Mouse (Mus musculus): ENCODE measurements around the gene Ropn1. TPM values are rescaled to one million over a fixed set of nuclear protein-coding genes. Genes with fewer than 3 reads are reported as not detected.
"Not testable (repeated sequence)": the region's sequence is repeated elsewhere in the genome, so short reads cannot be mapped to it uniquely, and the experiment has no call there.

The Ropn1 gene
- total RNA-seq (2021) = not detected
- long read RNA-seq, experiment 1 = 0 reads
- long read RNA-seq, experiment 2 = 0 reads

DNA sequence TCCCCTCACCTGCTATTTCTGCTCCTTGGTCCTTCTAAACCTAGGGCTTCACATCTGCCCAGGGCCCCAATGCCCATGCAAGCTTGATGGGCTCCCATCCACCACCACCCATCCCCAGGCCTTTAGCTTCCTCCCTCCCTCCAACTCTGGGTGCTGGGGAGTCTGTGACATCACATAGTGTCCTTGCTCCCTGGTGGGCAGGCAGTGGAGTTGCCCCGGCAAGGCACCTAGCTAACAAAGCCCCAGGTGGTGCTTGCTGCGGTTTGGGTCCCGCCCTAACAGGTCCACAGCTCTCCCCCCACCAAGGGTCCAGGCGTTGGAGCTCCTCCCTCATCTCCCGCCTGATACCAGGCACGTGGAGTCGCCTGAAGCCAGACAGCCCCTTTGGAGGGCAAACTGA, at the start of gene Ropn1:
Gene Ropn1, plus strand, starts transcription at position 301 of the 400 bp plus-strand sequence.
- DNase-seq = no peak

DNA sequence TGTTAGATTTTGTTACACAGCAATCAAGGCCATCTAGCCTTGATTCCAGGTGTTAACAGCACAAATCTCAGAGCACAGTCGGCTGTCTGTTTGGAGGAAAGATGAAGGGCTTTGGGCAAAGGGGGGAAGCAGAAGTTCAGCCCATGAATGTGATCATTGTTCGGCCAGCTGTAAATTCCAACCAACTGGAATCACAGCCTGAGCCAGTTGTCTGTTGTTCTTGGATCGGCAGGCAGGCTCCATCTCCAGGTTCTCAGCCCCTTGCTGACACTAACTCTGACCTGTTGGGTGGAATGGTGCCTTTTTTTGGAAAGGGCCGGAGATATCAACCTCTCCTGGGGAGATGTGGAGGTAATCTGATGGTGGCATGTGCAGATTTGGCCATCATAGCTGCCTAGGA, 47.8 kb upstream of the Ropn1 start:
- peak; percentile 9 to 13 for DNase-seq

DNA sequence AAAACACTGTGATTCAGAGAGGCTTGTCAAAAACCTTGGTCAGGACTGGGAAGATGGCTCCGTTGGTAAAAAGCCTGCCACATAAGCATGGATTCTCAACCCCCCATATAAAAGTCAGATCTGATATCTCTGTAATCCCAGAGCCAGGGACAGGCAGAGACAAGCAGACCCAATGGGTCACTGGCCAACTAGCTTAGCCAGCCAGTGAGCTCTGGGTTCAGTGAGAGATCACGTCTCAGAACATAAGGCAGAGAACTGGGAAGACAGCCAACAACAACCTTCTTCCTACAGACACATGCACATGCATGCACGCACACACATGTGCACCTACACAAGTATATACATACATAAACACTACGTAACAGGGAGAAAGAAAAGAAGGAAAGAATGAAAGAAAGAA, 46.6 kb upstream of the Ropn1 start:
- no peak for DNase-seq

DNA sequence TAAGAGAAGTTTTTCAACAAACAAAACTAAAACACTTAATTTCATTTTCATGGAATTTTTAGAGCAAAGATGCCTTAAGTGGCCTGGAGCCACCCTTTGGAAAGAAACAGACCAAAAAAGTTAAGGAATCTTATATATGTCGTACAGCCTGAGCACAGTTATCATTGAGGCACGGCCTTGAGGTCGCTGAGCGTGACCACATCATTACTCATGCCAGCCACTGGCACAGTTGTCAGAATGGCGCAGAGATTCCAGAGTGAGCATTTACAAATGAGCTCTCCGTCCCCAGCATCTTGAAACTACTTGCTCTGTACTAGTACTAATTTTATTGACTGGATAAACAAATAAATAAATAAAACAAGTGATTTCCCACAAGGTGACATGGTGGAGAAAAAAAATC, 45.9 kb upstream of the Ropn1 start:
- no peak for DNase-seq

DNA sequence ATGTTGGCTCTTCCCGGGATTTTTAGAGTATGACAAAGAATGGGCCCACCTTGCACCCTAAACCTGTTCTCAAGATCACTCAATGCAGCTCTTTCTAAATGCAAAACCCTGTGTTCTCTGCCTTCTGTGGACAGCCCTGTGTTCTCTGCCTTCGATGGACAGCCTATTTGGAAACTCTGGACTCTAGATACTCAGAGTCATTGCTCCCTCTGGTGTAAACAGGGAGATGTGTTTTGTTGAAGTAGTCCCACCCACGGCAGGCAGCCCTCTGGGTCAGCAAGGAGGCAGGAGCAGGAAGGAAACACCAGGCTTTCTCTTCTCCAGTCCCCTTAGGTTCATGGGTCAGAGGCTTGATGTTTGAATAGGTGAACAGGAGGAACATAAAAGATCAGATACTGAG, 44.0 kb upstream of the Ropn1 start:
- peak; percentile 51 to 54 for DNase-seq

DNA sequence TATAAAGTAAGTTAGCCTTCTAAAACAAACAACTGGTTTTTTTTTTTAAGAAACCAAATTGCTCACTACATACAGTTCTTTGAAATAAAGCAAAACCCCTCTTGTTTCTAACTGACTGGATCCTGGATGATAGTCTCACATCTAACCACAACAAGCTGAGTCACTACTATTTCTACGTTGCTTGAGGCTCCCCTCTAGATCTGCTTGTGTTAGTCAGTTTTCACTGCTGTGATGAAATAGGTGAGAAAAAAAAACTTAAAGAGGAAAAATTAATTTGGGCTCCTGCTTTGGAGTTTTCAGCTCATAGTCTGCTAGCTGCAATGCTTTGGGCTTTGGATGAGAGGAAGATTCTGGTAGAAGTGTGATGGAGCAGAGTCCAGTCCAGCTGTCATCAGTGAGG, 39.6 kb upstream of the Ropn1 start:
- DNase-seq = no peak

DNA sequence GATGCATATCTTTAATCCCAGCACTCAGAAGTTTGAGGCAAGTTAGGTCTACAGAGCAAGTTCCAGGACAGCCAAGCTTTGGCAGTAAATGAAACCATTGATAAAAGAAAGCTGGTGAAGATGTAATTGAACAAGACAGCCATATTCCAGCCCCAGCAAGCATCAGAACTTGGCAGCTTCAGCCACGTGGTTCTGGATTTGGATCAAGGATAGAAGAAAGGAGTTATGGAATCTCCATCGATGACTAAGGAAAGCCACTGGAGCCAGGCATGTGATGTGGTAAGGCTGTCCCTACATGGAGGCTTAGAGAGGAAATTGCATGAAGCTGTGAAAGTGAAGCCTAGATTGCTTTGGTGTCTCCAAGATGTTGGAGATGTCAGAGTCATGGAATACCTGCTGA, 35.7 kb upstream of the Ropn1 start:
- no peak for DNase-seq

DNA sequence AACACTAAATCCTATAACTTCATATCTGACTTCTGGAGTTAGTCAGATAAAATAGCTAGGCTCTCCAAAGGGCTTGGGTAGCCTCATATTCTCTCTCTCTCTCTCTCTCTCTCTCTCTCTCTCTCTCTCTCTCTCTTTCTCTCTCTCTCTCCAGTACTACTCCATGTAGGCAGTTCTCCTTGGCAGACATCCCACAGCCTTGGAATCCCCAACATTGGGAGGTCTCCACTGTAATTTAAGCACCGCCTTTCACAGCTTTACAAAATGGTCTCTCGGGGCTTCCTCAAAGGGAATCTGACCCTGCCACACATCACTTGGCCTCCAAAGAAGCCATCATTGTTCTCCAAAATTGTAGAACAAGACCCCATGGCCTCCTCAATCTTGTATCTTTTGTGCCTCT, 22.1 kb upstream of the Ropn1 start:
- DNase-seq = no peak

DNA sequence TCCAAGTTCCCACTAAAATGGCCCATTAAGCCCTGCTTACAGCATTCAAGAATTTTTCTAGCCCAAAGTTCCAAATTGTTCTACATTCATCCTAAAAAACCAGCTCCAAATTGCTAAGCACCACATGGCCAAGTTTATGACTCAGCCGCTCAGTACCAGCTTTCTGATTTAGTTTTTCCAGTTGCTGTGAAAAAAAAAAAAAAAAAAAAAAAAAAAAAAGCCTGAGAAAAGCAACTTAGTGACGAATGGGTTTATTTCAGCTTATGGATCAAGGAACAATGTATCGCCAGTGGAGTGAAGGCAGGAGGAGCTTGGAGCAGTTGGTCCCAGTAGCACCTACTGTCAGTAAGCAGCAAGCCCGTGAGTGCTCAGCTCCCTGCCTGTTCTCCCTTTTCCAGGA, 21.3 kb upstream of the Ropn1 start:
- no peak for DNase-seq

DNA sequence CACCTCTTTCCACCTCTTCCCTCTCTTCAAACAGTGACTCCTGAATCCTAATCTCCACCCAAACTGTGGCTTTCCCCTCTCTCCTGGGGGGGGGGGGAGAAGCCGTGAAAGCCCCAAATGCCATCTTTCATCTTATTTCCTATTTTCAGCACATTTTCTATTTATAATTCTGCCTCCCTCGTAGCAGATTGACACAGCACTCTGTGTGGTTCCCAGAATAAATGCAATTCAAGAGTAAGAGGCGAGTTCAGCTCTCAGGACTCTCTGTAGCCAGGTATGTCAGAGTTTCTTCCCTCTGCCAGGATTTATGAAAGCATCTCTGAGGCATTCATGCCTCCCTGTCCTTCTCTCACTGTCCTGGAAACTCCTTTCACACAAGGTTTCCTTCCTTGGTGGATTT, 14.2 kb upstream of the Ropn1 start:
- DNase-seq = no peak

DNA sequence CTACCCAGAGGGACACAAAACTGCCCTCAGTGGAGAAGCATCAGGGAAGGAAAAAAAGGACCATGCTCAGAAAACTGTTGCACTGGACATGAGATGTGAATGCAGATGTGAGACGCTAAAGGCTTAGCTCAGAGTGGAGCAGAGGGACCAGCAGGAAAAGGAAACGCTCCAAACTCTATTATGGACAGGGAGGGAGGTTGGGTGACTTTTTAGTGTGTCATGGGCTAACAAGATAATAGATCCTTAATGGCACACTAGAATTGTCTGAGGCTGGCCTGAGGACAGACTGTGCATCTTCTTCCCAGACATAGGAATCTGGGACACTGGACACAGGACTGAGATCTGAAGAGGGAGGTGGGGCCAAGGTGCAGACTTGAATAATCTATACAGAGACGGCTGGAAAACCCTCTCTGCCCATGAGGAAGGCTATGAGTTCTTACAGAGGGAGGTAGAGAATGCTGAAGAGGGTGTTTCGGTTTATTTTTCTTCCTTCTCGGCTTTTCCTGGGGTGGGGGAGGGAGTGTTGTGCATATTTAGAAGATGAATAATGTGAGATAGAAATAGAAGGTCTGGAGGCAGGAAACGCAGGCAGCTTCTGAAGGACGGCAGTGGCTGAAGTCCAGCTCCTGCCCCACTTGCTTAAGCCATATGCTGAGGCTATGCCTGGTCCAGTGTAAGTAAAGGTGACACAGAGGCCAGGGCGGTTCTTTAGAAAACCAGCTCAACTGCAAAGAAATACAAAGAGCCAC, 6.0 kb upstream of the Ropn1 start:
- peak in 1 of 2 experiments; percentile 2 for DNase-seq

DNA sequence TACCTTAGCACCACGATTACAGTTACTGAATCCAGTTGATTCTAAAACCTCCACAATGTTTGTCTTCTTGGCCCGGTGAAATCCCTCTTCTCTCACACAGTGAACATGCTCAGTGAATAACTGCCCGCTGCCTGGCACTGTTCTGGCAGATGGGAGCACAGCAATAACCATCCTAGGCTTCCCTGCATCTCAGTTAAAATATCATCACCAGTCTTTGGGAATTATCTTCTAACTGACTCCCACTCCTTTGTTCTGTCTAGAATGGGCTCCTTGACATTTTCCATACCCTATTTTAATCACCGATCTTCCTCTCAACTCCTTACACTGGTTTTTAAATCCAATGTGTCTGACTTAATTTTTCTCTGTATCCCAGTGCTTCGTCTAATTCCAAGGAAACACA, 3.3 kb downstream of the Ropn1 start:
- DNase-seq = no peak

DNA sequence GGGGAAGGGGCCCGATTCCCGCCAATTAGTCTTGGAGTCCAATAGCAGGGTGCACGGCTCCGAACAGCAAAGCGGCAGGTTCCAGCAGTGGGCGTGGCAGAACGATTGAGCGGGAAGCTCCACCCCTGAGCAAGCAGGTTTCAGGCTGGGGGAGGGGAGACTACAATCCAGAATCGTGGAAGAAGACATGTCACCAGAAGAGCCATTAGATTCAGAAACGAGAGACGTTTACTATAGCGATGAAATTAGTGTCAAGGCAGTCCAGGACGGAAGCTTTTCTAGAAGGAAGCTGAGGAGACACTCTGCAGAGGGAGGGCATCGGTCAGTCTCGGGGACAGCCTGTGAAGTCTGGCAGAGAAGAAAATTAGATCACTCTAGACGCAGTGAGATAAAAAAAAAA, 7.8 kb downstream of the Ropn1 start:
- not testable (repeated sequence) for DNase-seq

DNA sequence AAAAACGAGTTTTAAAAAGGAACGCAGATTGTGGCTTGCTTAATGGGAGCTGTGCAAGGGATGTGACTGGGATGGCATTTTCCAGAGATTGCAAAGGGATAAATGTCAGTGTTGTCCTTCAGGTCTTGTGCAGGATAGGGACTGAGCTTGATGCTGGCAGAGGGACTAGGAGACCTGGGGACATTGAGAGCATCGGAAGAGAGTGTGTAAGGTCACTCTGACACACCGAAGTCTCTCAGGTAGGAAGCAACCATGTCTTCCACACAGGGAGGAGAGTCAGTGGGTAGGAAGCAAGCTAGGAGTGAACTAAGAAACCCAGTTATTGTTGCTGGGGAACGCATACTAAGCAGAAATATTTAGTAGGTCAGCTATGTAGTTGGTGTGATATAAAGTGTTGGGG, 8.3 kb downstream of the Ropn1 start:
- no peak for DNase-seq

DNA sequence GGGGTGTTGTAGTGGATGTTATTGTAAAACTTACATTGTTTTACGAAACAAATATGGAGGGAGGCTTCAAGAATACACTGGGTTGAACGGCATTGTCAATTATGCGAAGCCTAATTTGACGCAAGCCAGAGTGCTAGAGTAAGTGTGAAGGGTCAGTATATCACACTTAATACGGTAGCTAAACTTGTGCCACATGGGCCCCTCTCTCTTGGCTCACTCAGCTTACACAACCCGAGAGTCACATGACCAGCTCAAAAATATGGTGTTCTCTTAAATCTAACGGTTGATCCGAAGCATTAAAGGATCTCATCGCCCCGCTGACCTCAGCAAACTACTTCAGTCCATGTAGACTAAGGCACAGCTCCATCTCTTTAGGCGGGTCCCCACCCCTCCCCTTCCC, 8.7 kb downstream of the Ropn1 start:
- DNase-seq = no peak

DNA sequence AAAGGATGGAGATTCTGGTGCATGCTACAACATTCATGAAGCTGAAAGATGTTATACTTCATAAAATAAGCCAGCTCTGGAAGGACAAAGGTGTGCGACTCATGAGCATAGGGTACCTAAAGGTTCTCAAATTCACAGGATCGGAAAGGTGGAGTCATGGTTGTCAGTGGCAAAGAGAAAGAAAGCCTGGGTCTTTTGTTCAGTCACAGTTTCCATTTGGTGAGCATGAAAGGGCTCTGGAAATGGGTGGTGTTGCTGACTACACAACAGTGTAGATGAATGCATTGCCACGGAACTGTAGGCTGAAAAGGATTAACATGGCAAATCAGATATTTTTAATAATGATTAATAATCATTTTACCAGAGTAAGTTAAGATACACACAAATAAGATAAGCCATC, 14.8 kb downstream of the Ropn1 start:
- no peak for DNase-seq

DNA sequence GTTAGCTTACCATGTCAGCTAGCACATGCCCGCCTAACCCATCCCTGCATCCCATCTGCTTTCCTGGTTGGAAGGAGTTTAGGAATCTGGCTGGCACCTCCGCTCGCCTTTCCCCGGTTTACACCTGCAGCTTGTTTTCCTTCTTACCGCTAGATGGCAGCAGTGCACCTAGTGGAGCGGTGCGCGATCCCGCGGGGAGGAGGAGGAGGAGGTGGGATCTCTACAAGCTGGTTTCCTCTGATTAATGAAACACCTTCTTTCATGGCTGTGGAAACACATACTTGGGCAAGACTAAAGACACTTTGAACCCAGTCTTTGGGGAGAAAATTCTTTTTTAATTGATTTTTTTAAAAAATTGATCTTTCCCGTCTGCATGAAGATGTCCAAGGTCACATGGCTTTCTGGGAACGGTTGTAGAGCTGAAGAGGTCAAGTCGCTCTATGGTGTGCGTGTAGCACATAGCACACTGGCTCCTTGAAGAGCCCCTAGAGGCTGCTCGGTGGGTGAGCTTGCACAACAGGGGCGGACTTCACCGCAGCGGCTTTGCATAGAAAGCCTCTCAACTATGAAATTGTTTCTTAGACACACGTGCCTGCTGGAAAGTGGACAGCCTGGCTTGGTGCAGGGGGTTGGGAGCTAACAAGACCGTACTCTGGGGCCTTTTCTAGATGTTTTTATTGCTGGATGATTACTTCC, 17.5 kb downstream of the Ropn1 start:
- DNase-seq = peak; percentile 66 to 81

DNA sequence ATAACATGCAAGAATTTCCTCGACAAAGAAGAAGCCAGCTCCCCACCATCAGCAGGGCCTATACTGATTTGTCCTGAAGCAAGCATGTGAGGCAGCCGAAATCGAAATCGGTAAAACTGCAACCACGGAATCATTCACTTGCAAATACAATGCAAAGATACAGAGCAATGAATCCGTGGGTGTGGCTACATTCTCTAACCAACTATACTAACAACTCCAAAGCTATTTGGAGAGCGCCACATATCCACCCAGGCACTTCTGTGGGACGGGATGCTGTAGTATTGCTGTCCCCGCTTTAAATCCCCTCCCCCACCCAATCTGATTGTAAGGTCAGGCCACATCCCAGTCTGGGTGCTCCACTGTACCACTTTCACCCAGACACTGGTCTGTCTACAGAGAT, 18.6 kb downstream of the Ropn1 start:
- no peak for DNase-seq

DNA sequence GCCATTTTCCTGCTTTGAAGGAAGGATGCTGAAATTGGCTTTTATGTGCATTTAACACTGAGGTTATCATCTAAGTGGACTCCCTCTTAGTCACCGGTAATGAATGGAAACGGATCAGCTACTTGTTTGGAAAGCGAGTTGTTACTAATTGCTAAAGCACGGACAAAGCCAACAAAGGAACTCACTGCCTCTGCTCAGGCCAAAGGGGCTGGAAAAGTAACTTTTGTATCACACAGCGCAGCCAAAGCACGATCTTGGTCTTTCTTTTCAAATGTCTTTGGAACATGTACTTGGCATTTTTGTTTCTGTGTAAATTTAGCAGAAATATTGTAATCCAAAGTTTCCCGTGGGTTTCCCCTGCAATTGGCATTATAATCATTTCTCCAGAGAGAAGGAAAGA, 22.2 kb downstream of the Ropn1 start:
- DNase-seq = no peak

DNA sequence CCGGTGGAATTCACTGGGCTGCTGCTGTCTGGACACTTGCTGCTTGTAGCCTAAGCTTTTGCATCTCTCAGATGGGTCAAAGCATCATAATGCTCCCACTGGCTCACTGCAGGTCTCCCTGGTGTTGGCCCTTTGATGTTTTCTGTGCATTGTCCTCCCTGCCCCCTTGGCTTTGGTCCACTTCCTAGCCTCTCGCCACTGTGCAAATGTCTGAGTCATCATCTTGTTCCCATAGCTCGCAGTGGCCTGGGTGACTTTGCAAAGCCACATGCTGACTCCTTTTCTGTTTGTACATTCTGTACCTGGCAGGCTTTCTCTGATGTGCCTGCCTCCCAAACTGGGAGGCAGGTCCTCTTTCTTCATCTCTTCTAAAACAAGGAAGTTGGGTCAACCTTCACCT, 23.1 kb downstream of the Ropn1 start:
- DNase-seq = no peak

DNA sequence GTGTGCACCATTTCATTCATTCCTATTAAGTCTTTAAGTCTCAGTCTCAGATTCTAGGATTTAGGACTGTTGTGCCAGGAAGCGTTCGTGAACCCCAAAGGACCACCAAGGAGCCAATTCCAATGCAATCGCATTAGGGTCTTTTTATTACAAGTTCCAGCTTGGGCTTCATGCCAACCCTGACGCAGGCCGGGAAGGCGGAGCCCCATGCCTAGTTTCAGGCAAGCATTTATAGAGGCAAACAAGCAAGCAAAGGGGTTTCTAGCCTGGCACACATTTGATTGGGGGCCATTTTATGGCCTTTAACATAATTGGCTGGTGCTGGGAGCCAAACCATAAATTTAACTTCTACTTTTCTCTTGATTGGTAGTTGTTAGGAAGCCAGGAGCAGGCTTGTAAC, 24.6 kb downstream of the Ropn1 start:
- DNase-seq = no peak

DNA sequence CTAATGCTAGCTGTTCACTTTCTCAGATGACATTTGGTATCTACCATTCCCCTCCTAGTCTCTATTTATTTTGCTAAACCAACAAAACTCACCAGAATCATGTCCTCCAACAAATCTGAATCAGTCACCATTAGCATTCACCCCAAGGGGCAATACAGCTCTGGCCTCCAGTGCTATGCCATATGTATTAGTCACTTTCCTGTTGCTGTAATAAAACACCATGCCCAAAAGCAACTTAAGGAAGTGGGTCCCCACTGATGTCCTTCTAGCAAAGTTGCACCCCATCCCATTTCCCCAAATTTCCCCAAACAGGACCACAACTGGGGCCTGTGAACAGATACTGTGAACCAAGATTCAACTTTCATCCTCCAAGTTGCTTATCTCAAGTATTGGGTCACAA, 32.1 kb downstream of the Ropn1 start:
- DNase-seq = no peak

DNA sequence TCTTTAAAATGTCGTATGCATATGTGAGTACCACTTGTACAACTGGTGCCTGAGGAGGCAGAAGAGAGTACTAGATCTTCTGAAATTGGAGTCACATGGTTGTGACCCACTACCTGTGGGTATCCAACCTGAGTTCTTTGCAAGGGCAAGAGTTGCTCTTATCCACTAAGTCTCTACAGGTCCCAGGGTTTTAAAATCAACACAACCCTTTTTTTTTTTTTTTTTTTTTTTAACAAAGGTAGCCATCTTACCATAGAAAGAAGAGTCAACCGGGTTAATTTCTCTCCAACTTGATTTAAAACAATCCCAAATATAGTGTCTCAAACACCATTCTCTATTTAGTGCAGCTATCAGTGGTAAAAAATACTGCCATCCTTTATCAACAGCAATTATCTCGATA, 40.2 kb downstream of the Ropn1 start:
- no peak for DNase-seq
